Mouse (Mus musculus) cerebellum, adult (tissue): ENCODE results near the gene Gpr87.
"Not testable (repeated sequence)": the region's sequence is repeated elsewhere in the genome, so short reads cannot be mapped to it uniquely, and the experiment has no call there.

Experiments
- ATAC-seq: cut with Nextera tagmentation; 2 replicates; pipeline ENCODE4 v1.9.2; 2017; ENCODE audit warnings: mild to moderate bottlenecking, moderate library complexity, mixed read lengths; ENCODE audit not compliant: insufficient number of reproducible peaks, low FRiP score, low TSS enrichment

The Gpr87 gene

GRCm38 (mm10) chr3:59140941-59141340, 54.0 kb downstream of the Gpr87 start:
- ATAC-seq: not testable (repeated sequence)

GRCm38 (mm10) chr3:59140115-59140514, 54.8 kb downstream of the Gpr87 start:
- ATAC-seq: no peak

GRCm38 (mm10) chr3:59139651-59140051, 55.3 kb downstream of the Gpr87 start:
- no peak; the same call in 1 of the 2 replicates for ATAC-seq

- no peak for ATAC-seq
Measured at GRCm38 (mm10) chr3:59138946-59139468, 55.9 kb downstream of the Gpr87 start.

GRCm38 (mm10) chr3:59135911-59136653, 58.8 kb downstream of the Gpr87 start:
- no peak for ATAC-seq

- no peak for ATAC-seq
Measured at GRCm38 (mm10) chr3:59133189-59133588, 61.7 kb downstream of the Gpr87 start.

GRCm38 (mm10) chr3:59131966-59132365, 62.9 kb downstream of the Gpr87 start:
- ATAC-seq: no peak

GRCm38 (mm10) chr3:59131081-59131480, 63.8 kb downstream of the Gpr87 start:
- ATAC-seq: no peak; the same call in 1 of the 2 replicates

GRCm38 (mm10) chr3:59130431-59130830, 64.5 kb downstream of the Gpr87 start:
- ATAC-seq: no peak

- ATAC-seq: no peak
Measured at GRCm38 (mm10) chr3:59129547-59129946, 65.4 kb downstream of the Gpr87 start.
